Mouse (Mus musculus) forebrain, embryonic 14.5 days (tissue): ENCODE measurements around the gene Chd3. TPM values are rescaled to one million over a fixed set of nuclear protein-coding genes. Genes with fewer than 3 reads are reported as not detected.

Source experiments
- ATAC-seq: fragments of 200-750 bp; cut with Nextera tagmentation; 2 replicates; pipeline ENCODE4 v1.8.0; 2017; ENCODE audit warnings: mild to moderate bottlenecking, moderate library complexity
- DNase-seq: peaks from one replicate; pipeline ENCODE4 v3.0.0-alpha.2; 2015; ENCODE audit warnings: low spot score
- H3K27ac ChIP-seq: fragments of 300-500 bp; sonication (generic); 2 replicates; pipeline ENCODE4 v1.5.1; 2014; ENCODE audit warnings: low read depth, mild to moderate bottlenecking, control low read depth, low read length, moderate library complexity
- H3K27me3 ChIP-seq: fragments of 300-500 bp; sonication (generic); replicated peaks from 2 replicates; pipeline ENCODE4 v1.6.1; 2014; ENCODE audit warnings: low read length, control low read depth, mixed read lengths; ENCODE audit not compliant: control insufficient read depth, insufficient read depth
- H3K36me3 ChIP-seq: fragments of 300-500 bp; sonication (generic); 2 replicates; pipeline ENCODE4 v1.6.1; 2014; ENCODE audit warnings: low read length, control low read depth; ENCODE audit not compliant: control insufficient read depth, insufficient read depth
- H3K4me1 ChIP-seq: fragments of 300-500 bp; sonication (generic); 2 replicates; pipeline ENCODE4 v1.6.1; 2014; ENCODE audit warnings: antibody characterized with exemption, low read length, control low read depth; ENCODE audit not compliant: control insufficient read depth, insufficient read depth
- H3K4me2 ChIP-seq: fragments of 300-500 bp; sonication (generic); 2 replicates; pipeline ENCODE4 v1.6.1; 2014; ENCODE audit warnings: mild to moderate bottlenecking, control low read depth, low read length
- H3K4me3 ChIP-seq: fragments of 300-500 bp; sonication (generic); 2 replicates; pipeline ENCODE4 v1.5.1; 2014; ENCODE audit warnings: low read depth, low read length, control low read depth
- H3K9ac ChIP-seq: fragments of 300-500 bp; sonication (generic); 2 replicates; pipeline ENCODE4 v1.6.1; 2014; ENCODE audit warnings: mild to moderate bottlenecking, low read length, control low read depth, moderate library complexity
- H3K9me3 ChIP-seq: fragments of 300-500 bp; sonication (generic); replicated peaks from 2 replicates; pipeline ENCODE4 v1.6.1; 2016; ENCODE audit warnings: low read length, control low read depth, mixed read lengths; ENCODE audit not compliant: control insufficient read depth
- WGBS: fragments of 180-500 bp; shearing (Covaris S2); extraction: QIAGEN DNeasy Blood & Tissue Kit; methylation state at CpG from one replicate; pipeline ENCODE4 v1.1.7; 2014; 5-methylcytosine and 5-hydroxymethylcytosine counted together
- polyA plus RNA-seq: library from polyadenylated mRNA; unstranded; fragments of >200 nt; fragmentation: Nextera tagmentation; extraction: Ambion mirVana; gene quantifications from 2 replicates; pipeline ENCODE4 v1.2.1, GENCODE M21; 2014

Chd3 gene
- polyA plus RNA-seq, 1 experiment from 2014 or later, result 70.3 TPM

DNA sequence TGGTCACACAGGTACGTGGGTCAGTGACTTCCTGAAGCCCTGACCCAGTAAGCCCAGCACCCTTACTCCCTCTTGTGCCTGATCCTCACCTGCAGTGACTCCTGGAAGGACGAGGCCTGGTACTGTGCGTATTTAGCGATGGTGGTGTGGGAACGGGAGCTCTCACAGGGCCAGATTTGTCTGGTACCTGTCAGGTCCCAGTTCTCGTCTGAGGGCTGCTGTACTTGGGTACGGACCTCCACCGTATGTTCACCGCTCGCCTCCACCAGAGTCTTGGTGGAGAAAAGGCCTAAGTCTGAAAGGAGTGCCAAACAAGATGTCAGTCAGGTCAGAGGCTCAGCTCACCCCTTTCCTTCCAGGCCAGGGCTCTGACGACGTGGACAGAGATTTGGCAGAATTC, 32.8 kb upstream of the Chd3 start:
- Histone ChIP-seq H3K27me3 (0 out of 2 replicates have a peak, but pooled peaks cover 4% of the 10 kb centered on the region), H3K4me2 (no peak overlapping the region), H3K36me3 (peaks cover 89% of the 10 kb centered on the region), H3K4me3 (no peak overlapping the region), H3K4me1 (no peaks in the 10 kb centered on the region; the same call in 1 of the 2 replicates), H3K9ac (no peak overlapping the region), H3K27ac (no peak overlapping the region), H3K9me3 (no peaks in the 10 kb centered on the region)
- DNase-seq (no peak), ATAC-seq (no peak)
- 84% methylated on average over 12 of the region's 12 CpGs for WGBS

- Histone ChIP-seq H3K9ac (no peak overlapping the region), H3K27ac (no peak overlapping the region), H3K9me3 (no peaks in the 10 kb centered on the region), H3K4me2 (no peak overlapping the region), H3K36me3 (peaks cover 81% of the 10 kb centered on the region), H3K4me3 (no peak overlapping the region), H3K27me3 (0 out of 2 replicates have a peak, but pooled peaks cover 4% of the 10 kb centered on the region), H3K4me1 (peaks cover 6% of the 10 kb centered on the region; the same call in 1 of the 2 replicates)
- ATAC-seq, result peak; percentile 71
- peak; percentile 96 for DNase-seq
- 12% methylated on average over 22 of the region's 22 CpGs for WGBS
These were observed 32.0 kb upstream of the Chd3 start for GRCm38 (mm10) chr11:69401210-69401637.

GRCm38 (mm10) chr11:69400083-69400850, 31.1 kb upstream of the Chd3 start:
- Histone ChIP-seq H3K9ac (peak overlapping the region; percentile 8; the same call in 1 of the 2 replicates), H3K27ac (no peak overlapping the region), H3K9me3 (no peaks in the 10 kb centered on the region), H3K4me3 (no peak overlapping the region), H3K27me3 (0 out of 2 replicates have a peak, but pooled peaks cover 4% of the 10 kb centered on the region), H3K4me1 (peaks cover 8% of the 10 kb centered on the region; the same call in 1 of the 2 replicates), H3K4me2 (no peak overlapping the region), H3K36me3 (peaks cover 72% of the 10 kb centered on the region)
- DNase-seq, result no peak
- no peak for ATAC-seq
- 76% methylated on average over 25 of the region's 25 CpGs for WGBS

GRCm38 (mm10) chr11:69399201-69400082, 30.2 kb upstream of the Chd3 start:
- peak overlapping the region; percentile 8; the same call in 1 of the 2 replicates for H3K9ac ChIP-seq
- no peak overlapping the region for H3K4me3 ChIP-seq
- no peak for ATAC-seq
- no peak for DNase-seq
- H3K9me3 ChIP-seq, result no peaks in the 10 kb centered on the region
- peaks cover 8% of the 10 kb centered on the region; the same call in 1 of the 2 replicates for H3K4me1 ChIP-seq
- 0 out of 2 replicates have a peak, but pooled peaks cover 4% of the 10 kb centered on the region for H3K27me3 ChIP-seq
- WGBS, result 18% methylated on average over 59 of the region's 66 CpGs
- H3K4me2 ChIP-seq, result 0 out of 2 replicates have a peak overlapping the region, but pooled peaks have one; percentile 9
- peaks cover 64% of the 10 kb centered on the region for H3K36me3 ChIP-seq
- no peak overlapping the region for H3K27ac ChIP-seq

GRCm38 (mm10) chr11:69398486-69399200, 29.4 kb upstream of the Chd3 start:
- Histone ChIP-seq H3K4me2 (no peak overlapping the region), H3K27me3 (0 out of 2 replicates have a peak, but pooled peaks cover 4% of the 10 kb centered on the region), H3K4me1 (peaks cover 11% of the 10 kb centered on the region), H3K4me3 (no peak overlapping the region), H3K36me3 (peaks cover 56% of the 10 kb centered on the region), H3K9me3 (no peaks in the 10 kb centered on the region), H3K27ac (no peak overlapping the region), H3K9ac (no peak overlapping the region)
- no peak for ATAC-seq
- WGBS, result 23% methylated on average over 21 of the region's 21 CpGs
- no peak for DNase-seq

DNA sequence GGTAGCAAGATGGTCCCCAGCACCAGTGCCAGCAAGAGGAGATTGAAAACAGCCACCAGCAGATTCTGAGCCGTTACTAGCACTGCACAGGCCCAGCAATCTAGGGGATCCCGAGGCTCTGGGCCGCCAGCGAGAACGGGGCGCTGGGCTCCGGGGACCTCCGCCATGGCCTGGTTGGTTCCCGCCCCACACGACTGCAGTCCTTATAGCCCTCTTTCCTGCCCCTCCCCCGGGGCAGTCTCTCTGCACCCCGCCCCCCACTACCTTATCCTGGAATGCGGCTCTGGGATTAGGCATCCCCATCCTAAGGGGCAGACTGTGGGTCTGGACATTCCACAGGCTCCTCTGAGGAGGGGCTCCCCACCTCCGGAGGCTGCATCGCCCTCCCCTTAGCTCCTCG, 28.9 kb upstream of the Chd3 start, which contains the start of gene Tmem88:
Gene Tmem88, minus strand, starts transcription at position 176 of the 400 bp plus-strand sequence.
- 0 out of 2 replicates have a peak within 1 kb of the TSS, but pooled peaks have one; percentile 19 for H3K4me2 ChIP-seq
- peak within 1 kb of the TSS; percentile 49 for H3K9ac ChIP-seq
- peaks cover 50% of the 10 kb centered on the region for H3K36me3 ChIP-seq
- ATAC-seq, result no peak
- H3K4me1 ChIP-seq, result peaks cover 11% of the 10 kb centered on the region
- DNase-seq, result no peak
- no peak within 1 kb of the TSS for H3K27ac ChIP-seq
- H3K9me3 ChIP-seq, result no peaks in the 10 kb centered on the region
- 8% methylated on average over 16 of the region's 16 CpGs for WGBS
- 0 out of 2 replicates have a peak within 1 kb of the TSS, but pooled peaks have one; percentile 15 for H3K4me3 ChIP-seq
- H3K27me3 ChIP-seq, result 0 out of 2 replicates have a peak, but pooled peaks cover 4% of the 10 kb centered on the region

DNA sequence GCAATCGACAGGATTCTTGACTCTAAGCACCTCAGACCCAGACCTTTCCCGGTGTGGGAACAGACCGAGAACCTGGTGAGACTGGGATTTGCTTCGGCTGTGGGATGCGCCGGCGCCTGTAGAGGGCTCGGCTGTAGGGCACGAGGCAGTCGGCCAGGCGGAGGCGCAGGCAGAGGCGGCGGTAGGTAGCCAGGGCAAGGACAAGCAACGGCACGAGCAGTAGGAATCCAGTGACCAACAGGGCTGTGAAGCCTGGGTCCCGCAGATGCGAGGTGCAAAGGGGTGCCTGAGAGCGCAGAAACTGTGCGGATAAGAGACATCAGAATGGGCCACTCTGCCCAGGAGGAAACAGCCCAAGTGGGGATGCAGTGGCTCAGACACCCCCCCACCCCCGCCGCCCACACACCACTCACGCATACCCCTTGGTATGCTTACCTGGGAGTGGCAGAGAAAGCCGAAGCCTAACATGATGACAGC, 28.4 kb upstream of the Chd3 start:
- peaks cover 11% of the 10 kb centered on the region for H3K4me1 ChIP-seq
- H3K4me3 ChIP-seq, result 0 out of 2 replicates have a peak overlapping the region, but pooled peaks have one; percentile 15
- DNase-seq (no peak), ATAC-seq (no peak)
- H3K9me3 ChIP-seq, result no peaks in the 10 kb centered on the region
- no peak overlapping the region for H3K27ac ChIP-seq
- 0 out of 2 replicates have a peak overlapping the region, but pooled peaks have one; percentile 19 for H3K4me2 ChIP-seq
- peak overlapping the region; percentile 49 for H3K9ac ChIP-seq
- H3K36me3 ChIP-seq, result peaks cover 45% of the 10 kb centered on the region
- WGBS, result 8% methylated on average over 24 of the region's 24 CpGs
- H3K27me3 ChIP-seq, result 0 out of 2 replicates have a peak, but pooled peaks cover 4% of the 10 kb centered on the region

GRCm38 (mm10) chr11:69396772-69397171, 27.6 kb upstream of the Chd3 start:
- DNase-seq (no peak), ATAC-seq (no peak)
- Histone ChIP-seq H3K4me1 (peaks cover 11% of the 10 kb centered on the region), H3K4me2 (peak overlapping the region; percentile 57), H3K9me3 (no peaks in the 10 kb centered on the region), H3K27ac (no peak overlapping the region), H3K27me3 (0 out of 2 replicates have a peak, but pooled peaks cover 4% of the 10 kb centered on the region), H3K9ac (peak overlapping the region; percentile 73), H3K36me3 (peaks cover 37% of the 10 kb centered on the region), H3K4me3 (peak overlapping the region; percentile 55; the same call in 1 of the 2 replicates)
- 31% methylated on average over 11 of the region's 11 CpGs for WGBS
